Mouse (Mus musculus) liver, embryonic 15.5 days (tissue): ENCODE results near the gene Mark2. TPM values are rescaled to one million over a fixed set of nuclear protein-coding genes. Genes with fewer than 3 reads are reported as not detected.

Experiments used
- ATAC-seq: fragments of 200-750 bp; cut with Nextera tagmentation; 2 replicates; pipeline ENCODE4 v1.8.0; 2017; ENCODE audit warnings: moderate number of reproducible peaks, mild to moderate bottlenecking, moderate library complexity; ENCODE audit not compliant: insufficient read depth
- H3K27ac ChIP-seq: fragments of 300-500 bp; sonication (generic); replicated peaks from 2 replicates; pipeline ENCODE4 v1.5.1; 2015; ENCODE audit warnings: mild to moderate bottlenecking, inconsistent platforms
- H3K27me3 ChIP-seq: fragments of 300-500 bp; sonication (generic); 2 replicates; pipeline ENCODE4 v1.6.1; 2015; ENCODE audit warnings: mild to moderate bottlenecking, inconsistent platforms
- H3K36me3 ChIP-seq: fragments of 300-500 bp; sonication (generic); replicated peaks from 2 replicates; pipeline ENCODE4 v1.6.1; 2015; ENCODE audit warnings: moderate library complexity, mild to moderate bottlenecking, inconsistent platforms
- H3K4me1 ChIP-seq: fragments of 300-500 bp; sonication (generic); replicated peaks from 2 replicates; pipeline ENCODE4 v1.6.1; 2015; ENCODE audit warnings: inconsistent platforms
- H3K4me2 ChIP-seq: fragments of 300-500 bp; sonication (generic); 2 replicates; pipeline ENCODE4 v1.6.1; 2015; ENCODE audit warnings: moderate library complexity, mild to moderate bottlenecking, inconsistent platforms
- H3K4me3 ChIP-seq: fragments of 300-500 bp; sonication (generic); replicated peaks from 2 replicates; pipeline ENCODE4 v1.5.1; 2015; ENCODE audit warnings: mild to moderate bottlenecking, inconsistent platforms
- H3K9ac ChIP-seq: fragments of 300-500 bp; sonication (generic); 2 replicates; pipeline ENCODE4 v1.6.1; 2015; ENCODE audit warnings: moderate library complexity, mild to moderate bottlenecking, inconsistent platforms
- H3K9me3 ChIP-seq: fragments of 300-500 bp; sonication (generic); replicated peaks from 2 replicates; pipeline ENCODE4 v1.6.1; 2016; ENCODE audit warnings: inconsistent platforms
- WGBS: fragments of 180-500 bp; shearing (Covaris S2); methylation state at CpG from one replicate; pipeline ENCODE4 v1.1.7; 2015; ENCODE audit warnings: mixed read lengths; ENCODE audit not compliant: insufficient replicate concordance; 5-methylcytosine and 5-hydroxymethylcytosine counted together
- polyA plus RNA-seq: library from polyadenylated mRNA; unstranded; fragments of >200 nt; fragmentation: Nextera tagmentation; extraction: Ambion mirVana; gene quantifications from 2 replicates; pipeline ENCODE4 v1.2.1, GENCODE M21; 2015

Mark2 gene
- polyA plus RNA-seq, 1 experiment from 2014 or later: 20.0 TPM

- no peak for ATAC-seq
- Histone ChIP-seq H3K9me3 (no peaks in the 10 kb centered on the region), H3K4me1 (no peaks in the 10 kb centered on the region), H3K27ac (no peak overlapping the region), H3K4me3 (no peak overlapping the region), H3K27me3 (no peaks in the 10 kb centered on the region), H3K4me2 (no peak overlapping the region), H3K9ac (no peak overlapping the region), H3K36me3 (no peaks in the 10 kb centered on the region)
- WGBS: 76% methylated on average over 11 of the region's 11 CpGs
Observed at GRCm38 (mm10) chr19:7352809-7353495, 11.3 kb upstream of the Mark2 start.

DNA sequence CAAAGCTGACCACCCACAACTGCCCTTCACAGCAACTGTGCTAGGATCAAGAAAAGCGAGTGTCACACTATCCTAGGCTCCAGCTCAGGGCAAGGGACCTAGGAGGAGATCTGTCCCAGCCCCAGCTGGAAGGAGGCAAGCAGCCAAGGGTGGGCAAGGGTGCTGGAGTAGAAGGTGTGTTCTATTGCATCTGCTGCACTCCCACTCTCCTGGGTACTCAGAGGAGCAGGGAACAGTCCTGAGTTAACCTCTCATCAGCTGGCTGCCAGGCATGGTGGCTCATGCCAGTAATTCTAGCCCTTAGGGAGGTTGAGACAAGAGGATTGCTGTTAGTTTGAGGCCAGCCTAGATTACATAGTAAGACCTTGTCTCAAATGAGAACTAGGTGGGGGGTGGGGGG, 8.3 kb upstream of the Mark2 start:
- Histone ChIP-seq H3K4me2 (no peak overlapping the region), H3K27ac (no peak overlapping the region), H3K9me3 (no peaks in the 10 kb centered on the region), H3K4me1 (no peaks in the 10 kb centered on the region), H3K27me3 (no peaks in the 10 kb centered on the region), H3K4me3 (no peak overlapping the region), H3K9ac (no peak overlapping the region), H3K36me3 (no peaks in the 10 kb centered on the region)
- no peak for ATAC-seq
- WGBS: 46% methylated on average over 1 of the region's 1 CpGs

GRCm38 (mm10) chr19:7345235-7345755, 3.6 kb upstream of the Mark2 start:
- Histone ChIP-seq H3K9ac (no peak overlapping the region), H3K4me3 (no peak overlapping the region), H3K9me3 (no peaks in the 10 kb centered on the region), H3K27ac (no peak overlapping the region), H3K27me3 (no peaks in the 10 kb centered on the region), H3K4me2 (no peak overlapping the region), H3K4me1 (peaks cover 16% of the 10 kb centered on the region), H3K36me3 (no peaks in the 10 kb centered on the region)
- no peak for ATAC-seq
- WGBS: 10% methylated on average over 4 of the region's 4 CpGs

GRCm38 (mm10) chr19:7342646-7343045, 986 bp upstream of the Mark2 start:
- Histone ChIP-seq H3K4me2 (peak overlapping the region; percentile 95), H3K27ac (peak overlapping the region; percentile 95), H3K27me3 (no peaks in the 10 kb centered on the region), H3K9me3 (no peaks in the 10 kb centered on the region), H3K9ac (0 out of 2 replicates have a peak overlapping the region, but pooled peaks have one; percentile 57), H3K4me3 (no peak overlapping the region), H3K36me3 (no peaks in the 10 kb centered on the region), H3K4me1 (peaks cover 43% of the 10 kb centered on the region)
- WGBS: 78% methylated on average over 2 of the region's 2 CpGs
- ATAC-seq: no peak

GRCm38 (mm10) chr19:7340780-7341475, 732 bp downstream of the Mark2 start:
- Histone ChIP-seq H3K27me3 (no peaks in the 10 kb centered on the region), H3K4me1 (peaks cover 60% of the 10 kb centered on the region), H3K27ac (peak overlapping the region; percentile 95), H3K36me3 (no peaks in the 10 kb centered on the region), H3K4me2 (peak overlapping the region; percentile 95), H3K9me3 (no peaks in the 10 kb centered on the region), H3K4me3 (peak overlapping the region; percentile 95), H3K9ac (peak overlapping the region; percentile 96)
- 1% methylated on average over 36 of the region's 46 CpGs for WGBS
- ATAC-seq: peak; percentile 73

DNA sequence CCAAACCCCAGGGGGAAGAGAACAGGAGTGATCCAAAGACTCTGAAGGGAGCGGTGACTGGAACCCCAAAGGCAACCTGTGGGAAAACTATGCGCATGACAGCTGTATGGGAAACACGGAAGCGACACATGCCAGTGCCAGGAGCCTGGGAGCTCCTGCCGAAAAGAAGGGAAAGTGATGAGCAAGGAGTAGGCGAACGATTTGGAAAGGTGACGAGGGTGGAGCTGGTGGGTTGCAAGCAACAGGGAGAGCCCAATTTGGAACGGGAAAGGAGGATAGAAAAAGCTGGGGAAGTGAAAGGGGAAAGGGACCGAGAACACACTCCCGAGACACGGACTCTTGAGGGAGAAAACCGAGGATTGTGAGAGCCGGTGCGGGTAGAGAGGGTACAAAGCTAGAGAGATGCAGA, 1.3 kb downstream of the Mark2 start:
- WGBS: 3% methylated on average over 15 of the region's 15 CpGs
- peak overlapping the region; percentile 95 for H3K4me2 ChIP-seq
- peaks cover 65% of the 10 kb centered on the region for H3K4me1 ChIP-seq
- 0 out of 2 replicates have a peak, but pooled peaks cover 3% of the 10 kb centered on the region for H3K36me3 ChIP-seq
- no peaks in the 10 kb centered on the region for H3K27me3 ChIP-seq
- peak overlapping the region; percentile 95 for H3K4me3 ChIP-seq
- peak overlapping the region; percentile 95 for H3K27ac ChIP-seq
- no peak for ATAC-seq
- peak overlapping the region; percentile 96 for H3K9ac ChIP-seq
- H3K9me3 ChIP-seq: no peaks in the 10 kb centered on the region

DNA sequence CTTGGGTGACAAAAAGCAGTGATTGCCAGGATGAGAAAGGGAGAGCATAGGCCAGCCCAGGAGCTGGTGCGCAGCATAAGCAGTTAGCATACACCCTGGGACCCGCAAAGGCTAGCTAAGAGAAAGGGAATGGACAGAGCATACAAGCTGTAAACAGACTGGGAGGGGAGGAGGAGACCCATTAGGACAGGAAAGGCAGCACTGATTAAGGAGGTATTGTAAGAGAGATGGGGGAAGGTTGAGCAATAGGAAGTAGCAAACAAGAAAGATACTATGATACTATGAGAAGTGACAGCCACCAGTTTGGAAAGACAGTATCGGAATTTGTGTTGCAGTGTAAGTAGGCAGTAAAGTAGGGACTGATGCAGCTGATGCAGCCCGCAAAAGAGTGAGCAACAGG, 1.8 kb downstream of the Mark2 start:
- H3K9me3 ChIP-seq: no peaks in the 10 kb centered on the region
- H3K36me3 ChIP-seq: 0 out of 2 replicates have a peak, but pooled peaks cover 5% of the 10 kb centered on the region
- peak overlapping the region; percentile 96 for H3K9ac ChIP-seq
- H3K4me1 ChIP-seq: peaks cover 65% of the 10 kb centered on the region
- H3K4me2 ChIP-seq: peak overlapping the region; percentile 95
- peak overlapping the region; percentile 95 for H3K27ac ChIP-seq
- no peak for ATAC-seq
- no peaks in the 10 kb centered on the region for H3K27me3 ChIP-seq
- 32% methylated on average over 4 of the region's 4 CpGs for WGBS
- peak overlapping the region; percentile 95 for H3K4me3 ChIP-seq

- H3K4me1 ChIP-seq: peaks cover 71% of the 10 kb centered on the region
Observed at GRCm38 (mm10) chr19:7339026-7339425, 2.6 kb downstream of the Mark2 start.

GRCm38 (mm10) chr19:7337781-7338342, 3.8 kb downstream of the Mark2 start:
- H3K27me3 ChIP-seq: no peaks in the 10 kb centered on the region
- H3K27ac ChIP-seq: no peak overlapping the region
- 69% methylated on average over 2 of the region's 2 CpGs for WGBS
- no peak overlapping the region for H3K4me2 ChIP-seq
- peaks cover 16% of the 10 kb centered on the region; the same call in 1 of the 2 replicates for H3K36me3 ChIP-seq
- H3K9me3 ChIP-seq: no peaks in the 10 kb centered on the region
- no peak overlapping the region for H3K4me3 ChIP-seq
- no peak for ATAC-seq
- peaks cover 73% of the 10 kb centered on the region for H3K4me1 ChIP-seq
- H3K9ac ChIP-seq: no peak overlapping the region

More at GRCm38 (mm10) chr19:7339026-7339425, 2.6 kb downstream of the Mark2 start:
- Histone ChIP-seq H3K27me3 (no peaks in the 10 kb centered on the region), H3K36me3 (0 out of 2 replicates have a peak, but pooled peaks cover 11% of the 10 kb centered on the region), H3K9me3 (no peaks in the 10 kb centered on the region), H3K4me3 (peak overlapping the region; percentile 95), H3K4me2 (peak overlapping the region; percentile 95), H3K9ac (peak overlapping the region; percentile 96), H3K27ac (no peak overlapping the region)
- WGBS: 35% methylated on average over 5 of the region's 5 CpGs
- no peak for ATAC-seq

GRCm38 (mm10) chr19:7335656-7336055, 6.0 kb downstream of the Mark2 start:
- H3K9me3 ChIP-seq: no peaks in the 10 kb centered on the region
- WGBS: 57% methylated on average over 4 of the region's 4 CpGs
- no peak overlapping the region for H3K4me3 ChIP-seq
- H3K27me3 ChIP-seq: no peaks in the 10 kb centered on the region
- no peak for ATAC-seq
- H3K4me2 ChIP-seq: no peak overlapping the region
- peaks cover 22% of the 10 kb centered on the region; the same call in 1 of the 2 replicates for H3K36me3 ChIP-seq
- no peak overlapping the region for H3K9ac ChIP-seq
- peaks cover 62% of the 10 kb centered on the region for H3K4me1 ChIP-seq
- no peak overlapping the region for H3K27ac ChIP-seq

DNA sequence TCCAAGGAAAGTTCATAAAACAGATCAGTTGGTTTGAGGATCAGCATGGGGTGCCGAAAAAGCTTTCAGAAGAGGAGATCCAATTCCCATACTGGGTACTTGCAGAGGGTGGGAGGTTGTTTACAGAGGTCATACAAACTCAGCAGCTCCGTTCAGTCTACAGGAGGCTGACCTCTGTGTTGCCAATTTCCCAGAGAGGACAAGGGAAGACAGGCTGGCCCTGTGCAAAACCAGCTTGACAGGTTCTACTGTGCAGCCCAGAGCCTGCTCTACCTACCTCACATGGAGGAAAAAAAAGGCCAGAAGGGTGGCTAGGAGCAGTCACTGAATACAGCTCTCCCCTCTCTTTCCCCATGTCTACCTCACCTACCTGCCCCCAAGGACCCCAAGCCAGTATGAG, 7.6 kb downstream of the Mark2 start:
- Histone ChIP-seq H3K36me3 (peaks cover 29% of the 10 kb centered on the region), H3K4me1 (peaks cover 46% of the 10 kb centered on the region), H3K4me2 (no peak overlapping the region), H3K27me3 (no peaks in the 10 kb centered on the region), H3K9ac (no peak overlapping the region), H3K4me3 (no peak overlapping the region), H3K27ac (no peak overlapping the region), H3K9me3 (no peaks in the 10 kb centered on the region)
- 68% methylated on average over 2 of the region's 2 CpGs for WGBS
- ATAC-seq: peak; percentile 38
